Mouse (Mus musculus) lung, postnatal 0 days (tissue): ENCODE results near the gene Dscaml1.

Experiments used
- CTCF ChIP-seq: IDR thresholded peaks from 2 replicates; pipeline ENCODE4 v1.5.1; 2016; ENCODE audit warnings: antibody characterized with exemption, mild to moderate bottlenecking
- EP300 ChIP-seq: IDR thresholded peaks from 2 replicates; pipeline ENCODE4 v1.6.1; 2016; ENCODE audit warnings: antibody characterized with exemption, mild to moderate bottlenecking, control low read depth

DNA sequence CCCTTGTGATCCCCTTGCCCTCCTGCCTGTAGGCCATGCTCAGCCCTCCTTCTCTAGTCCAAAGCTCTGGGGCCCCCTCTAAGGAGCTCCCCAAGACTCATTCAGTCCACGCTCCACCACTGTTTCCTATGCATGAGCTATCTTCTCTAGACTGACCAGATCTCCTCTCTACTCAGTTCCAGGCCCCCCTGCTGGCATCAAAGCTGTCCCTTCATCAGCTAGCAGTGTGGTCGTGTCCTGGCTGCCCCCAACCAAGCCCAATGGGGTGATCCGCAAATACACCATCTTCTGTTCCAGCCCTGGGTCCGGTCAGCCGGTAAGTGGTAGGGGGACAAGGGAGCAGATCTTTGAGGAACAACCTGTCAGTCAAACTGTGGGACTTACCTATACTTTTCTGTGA lies 305.4 kb downstream of the Dscaml1 start:
- TF ChIP-seq EP300: no peak
- no peak for TF ChIP-seq CTCF
